Mouse (Mus musculus) lung, postnatal 0 days (tissue): Measurements from ENCODE around the gene Rgs14. TPM values are rescaled to one million over a fixed set of nuclear protein-coding genes. Genes with fewer than 3 reads are reported as not detected.

Experiments
- ATAC-seq: fragments of 200-750 bp; cut with Nextera tagmentation; 2 replicates; pipeline ENCODE4 v1.8.0; 2017; ENCODE audit warnings: moderate library complexity
- DNase-seq: peaks from one replicate; pipeline ENCODE4 v3.0.0-alpha.2; 2016; ENCODE audit warnings: low spot score
- H3K27ac ChIP-seq: fragments of 300-500 bp; sonication (generic); 2 replicates; pipeline ENCODE4 v1.5.1; 2014; ENCODE audit warnings: antibody characterized with exemption, mild to moderate bottlenecking, low read length, mixed read lengths
- H3K27me3 ChIP-seq: fragments of 300-500 bp; sonication (generic); replicated peaks from 2 replicates; pipeline ENCODE4 v1.6.1; 2014; ENCODE audit warnings: low read length, mixed read lengths; ENCODE audit not compliant: insufficient read depth
- H3K36me3 ChIP-seq: fragments of 300-500 bp; sonication (generic); 2 replicates; pipeline ENCODE4 v1.6.1; 2014; ENCODE audit warnings: low read length, mixed read lengths; ENCODE audit not compliant: insufficient read depth
- H3K4me1 ChIP-seq: fragments of 300-500 bp; sonication (generic); 2 replicates; pipeline ENCODE4 v1.6.1; 2014; ENCODE audit warnings: antibody characterized with exemption, low read depth, low read length, mixed read lengths; ENCODE audit not compliant: insufficient read depth
- H3K4me2 ChIP-seq: fragments of 300-500 bp; sonication (generic); replicated peaks from 2 replicates; pipeline ENCODE4 v1.6.1; 2014; ENCODE audit warnings: low read depth, mild to moderate bottlenecking, low read length, moderate library complexity, mixed read lengths
- H3K4me3 ChIP-seq: fragments of 300-500 bp; sonication (generic); 2 replicates; pipeline ENCODE4 v1.5.1; 2014; ENCODE audit warnings: low read depth, low read length
- H3K9ac ChIP-seq: fragments of 300-500 bp; sonication (generic); replicated peaks from 2 replicates; pipeline ENCODE4 v1.6.1; 2014; ENCODE audit warnings: low read depth, mild to moderate bottlenecking
- H3K9me3 ChIP-seq: fragments of 300-500 bp; sonication (generic); 2 replicates; pipeline ENCODE4 v1.6.1; 2016; ENCODE audit warnings: low read length, mixed read lengths
- CTCF ChIP-seq: IDR thresholded peaks from 2 replicates; pipeline ENCODE4 v1.5.1; 2016; ENCODE audit warnings: antibody characterized with exemption, mild to moderate bottlenecking
- EP300 ChIP-seq: IDR thresholded peaks from 2 replicates; pipeline ENCODE4 v1.6.1; 2016; ENCODE audit warnings: antibody characterized with exemption, mild to moderate bottlenecking, control low read depth
- WGBS: fragments of 180-500 bp; shearing (Covaris S2); extraction: QIAGEN DNeasy Blood & Tissue Kit; methylation state at CpG from one replicate; pipeline ENCODE4 v1.1.7; 2014; 5-methylcytosine and 5-hydroxymethylcytosine counted together
- polyA plus RNA-seq: library from polyadenylated mRNA; unstranded; fragments of >200 nt; fragmentation: Nextera tagmentation; extraction: Ambion mirVana; gene quantifications from 2 replicates; pipeline ENCODE4 v1.2.1, GENCODE M21; 2015

Rgs14 gene
- 2.7 and 2.8 TPM in 2 replicates for polyA plus RNA-seq

- H3K4me3 ChIP-seq = peak within 1 kb of the TSS; percentile 12; the same call in 1 of the 2 replicates
- no peaks in the 10 kb centered on the region for H3K27me3 ChIP-seq
- H3K9ac ChIP-seq = no peak within 1 kb of the TSS
- WGBS = 18% methylated on average over 10 of the region's 13 CpGs
- no peak for TF ChIP-seq EP300
- TF ChIP-seq CTCF = no peak
- peak within 1 kb of the TSS; percentile 38; the same call in 1 of the 2 replicates for H3K27ac ChIP-seq
- H3K4me1 ChIP-seq = no peaks in the 10 kb centered on the region; the same call in 1 of the 2 replicates
- no peaks in the 10 kb centered on the region for H3K9me3 ChIP-seq
- peak; percentile 73 for ATAC-seq
- peak within 1 kb of the TSS; percentile 36; the same call in 1 of the 2 replicates for H3K4me2 ChIP-seq
- no peaks in the 10 kb centered on the region for H3K36me3 ChIP-seq
- peak; percentile 50 for DNase-seq
Measured at GRCm38 (mm10) chr13:55369531-55370114, at the start of gene Rgs14. TSS of gene Rgs14 (plus strand) at chr13:55369732.

DNA sequence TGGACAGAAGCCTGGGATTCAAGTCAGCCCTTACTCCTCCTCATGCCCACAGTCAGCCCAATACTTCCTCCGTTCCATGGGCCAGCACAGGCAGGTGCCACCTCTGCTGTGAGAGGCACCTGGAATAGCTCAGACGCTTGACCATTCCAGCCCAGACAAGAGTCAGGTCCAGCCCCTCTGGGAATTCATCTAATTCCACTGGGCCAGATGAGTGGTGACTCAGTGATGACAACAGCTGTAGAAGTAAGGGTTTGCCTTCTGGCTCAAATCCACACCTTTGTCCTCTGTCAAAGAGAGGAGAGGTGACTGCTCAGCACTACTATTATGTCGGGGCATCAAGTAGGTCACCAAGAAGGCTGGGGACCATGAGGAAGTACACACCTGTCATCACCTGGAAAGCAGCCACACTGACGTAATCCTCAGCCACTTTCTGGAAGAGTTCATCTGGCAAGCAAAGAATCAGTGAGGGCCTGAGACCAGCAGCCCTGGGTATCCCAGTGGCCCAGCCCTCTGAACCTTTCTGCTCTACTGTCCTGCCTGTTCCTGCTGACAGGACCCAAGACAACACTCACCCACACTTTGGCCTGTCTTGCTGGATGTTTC is 49.5 kb upstream of the Rgs14 start, which contains the start of gene Prelid1:
Prelid1 (plus strand) TSS at position 570 of the 603 bp plus-strand sequence.
- H3K27ac ChIP-seq = 0 out of 2 replicates have a peak within 1 kb of the TSS, but pooled peaks have one; percentile 17
- DNase-seq = peak; percentile 37

DNA sequence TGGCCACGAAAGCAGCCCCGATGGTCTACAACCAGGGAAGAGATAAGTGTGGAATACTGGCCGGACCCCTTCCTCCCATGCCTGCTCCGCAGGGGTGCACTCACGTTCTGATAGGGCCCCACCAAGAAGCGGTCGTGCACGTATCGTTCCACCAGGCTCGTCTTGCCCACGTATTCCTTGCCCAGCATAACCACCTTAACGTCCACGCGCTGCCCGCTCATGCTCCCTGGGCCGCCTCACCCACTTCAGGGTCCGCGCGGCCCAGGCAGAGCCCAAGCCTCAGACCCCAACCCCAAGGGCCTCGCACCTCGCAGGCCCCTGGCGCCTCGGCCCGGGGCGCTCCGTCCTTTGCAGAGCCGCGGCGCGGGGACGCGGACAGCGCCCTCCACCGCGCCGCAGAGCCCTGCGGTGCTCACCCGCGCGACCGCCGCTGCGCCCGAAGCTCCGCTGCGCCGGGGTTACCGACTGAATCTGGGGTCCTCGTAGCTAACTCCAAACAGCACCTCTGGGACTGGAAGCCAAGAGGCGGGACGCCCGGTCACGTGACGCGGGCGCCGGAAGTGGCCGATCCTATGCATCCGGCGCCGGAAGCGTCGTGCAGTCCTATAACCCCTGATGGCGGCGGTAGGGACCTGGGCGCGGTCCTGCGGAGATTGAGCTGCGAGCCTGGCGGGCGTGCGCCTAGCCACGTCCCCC is 48.0 kb upstream of the Rgs14 start, which contains the start of gene Rab24:
Rab24 (minus strand) TSS at position 513 of the 696 bp plus-strand sequence.
- H3K4me1 ChIP-seq = peaks cover 10% of the 10 kb centered on the region; the same call in 1 of the 2 replicates
- peak within 1 kb of the TSS; percentile 77 for H3K27ac ChIP-seq
- WGBS = under 1% methylated on average over 71 of the region's 73 CpGs
- no peaks in the 10 kb centered on the region for H3K27me3 ChIP-seq
- no peak for TF ChIP-seq EP300
- no peak for TF ChIP-seq CTCF
- peak within 1 kb of the TSS; percentile 90 for H3K9ac ChIP-seq
- H3K36me3 ChIP-seq = 0 out of 2 replicates have a peak, but pooled peaks cover 15% of the 10 kb centered on the region
- H3K4me2 ChIP-seq = peak within 1 kb of the TSS; percentile 86
- ATAC-seq (peak; percentile 96), DNase-seq (peak; percentile 94)
- peak within 1 kb of the TSS; percentile 85 for H3K4me3 ChIP-seq
- H3K9me3 ChIP-seq = no peaks in the 10 kb centered on the region

More for the DNA sequence above, 49.5 kb upstream of the Rgs14 start, which contains the start of gene Prelid1:
- H3K9me3 ChIP-seq = no peaks in the 10 kb centered on the region
- ATAC-seq = peak; percentile 25
- H3K36me3 ChIP-seq = peaks cover 9% of the 10 kb centered on the region
- peak within 1 kb of the TSS; percentile 86 for H3K4me2 ChIP-seq
- 70% methylated on average over 4 of the region's 4 CpGs for WGBS
- H3K4me3 ChIP-seq = peak within 1 kb of the TSS; percentile 85
- H3K4me1 ChIP-seq = peaks cover 10% of the 10 kb centered on the region; the same call in 1 of the 2 replicates
- peak within 1 kb of the TSS; percentile 90 for H3K9ac ChIP-seq
- TF ChIP-seq CTCF (no peak), EP300 (peak; percentile 25; the same call in 1 of the 2 replicates)
- no peaks in the 10 kb centered on the region for H3K27me3 ChIP-seq

- WGBS = 2% methylated on average over 31 of the region's 31 CpGs
- Histone ChIP-seq H3K27ac (peak overlapping the region; percentile 77), H3K27me3 (no peaks in the 10 kb centered on the region), H3K36me3 (0 out of 2 replicates have a peak, but pooled peaks cover 15% of the 10 kb centered on the region), H3K9ac (peak overlapping the region; percentile 90), H3K9me3 (no peaks in the 10 kb centered on the region), H3K4me1 (peaks cover 10% of the 10 kb centered on the region; the same call in 1 of the 2 replicates), H3K4me3 (peak overlapping the region; percentile 85), H3K4me2 (peak overlapping the region; percentile 86)
- DNase-seq = peak; percentile 73
- ATAC-seq = peak; percentile 46
- peak; percentile 60 for TF ChIP-seq CTCF
- TF ChIP-seq EP300 = no peak
Measured at GRCm38 (mm10) chr13:55322130-55322825, 47.3 kb upstream of the Rgs14 start.

DNA sequence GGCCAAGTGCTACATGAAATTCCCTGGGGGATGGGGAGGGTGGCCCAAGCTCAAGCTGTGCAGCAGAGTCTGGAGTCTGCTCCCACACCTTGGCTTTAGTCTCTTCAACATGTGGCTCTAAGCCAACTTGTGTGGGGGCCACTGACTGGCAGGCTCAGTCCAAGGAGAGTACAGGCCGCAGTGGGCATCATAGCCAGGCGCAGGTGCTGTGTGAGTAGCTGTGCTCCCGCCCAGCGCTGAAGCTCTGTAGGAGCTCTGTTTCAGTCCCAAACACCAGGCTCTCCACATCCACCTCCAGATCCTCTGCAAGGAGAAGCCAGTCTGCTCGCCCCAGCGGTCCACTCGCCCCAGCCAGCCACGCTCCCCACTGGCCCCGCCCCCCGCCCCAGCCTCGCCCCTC is 43.9 kb upstream of the Rgs14 start:
- no peak for ATAC-seq
- H3K9me3 ChIP-seq = no peaks in the 10 kb centered on the region
- TF ChIP-seq CTCF (no peak), EP300 (no peak)
- no peak overlapping the region for H3K27ac ChIP-seq
- no peak overlapping the region for H3K4me3 ChIP-seq
- H3K4me1 ChIP-seq = peaks cover 16% of the 10 kb centered on the region
- H3K9ac ChIP-seq = no peak overlapping the region
- 75% methylated on average over 9 of the region's 11 CpGs for WGBS
- H3K4me2 ChIP-seq = no peak overlapping the region
- no peaks in the 10 kb centered on the region for H3K27me3 ChIP-seq
- 0 out of 2 replicates have a peak, but pooled peaks cover 15% of the 10 kb centered on the region for H3K36me3 ChIP-seq
- no peak for DNase-seq
